Mouse (Mus musculus) neural tube, embryonic 12.5 days (tissue): ENCODE measurements at regions not wholly inside any gene's neighbourhood (a gene's known extent, or its start where the extent isn't known, plus 50 kb on each side); places are given as distances from the start of the nearest gene placed in this dataset.

Source experiments
- ATAC-seq: fragments of 200-750 bp; cut with Nextera tagmentation; 2 replicates; pipeline ENCODE4 v1.8.0; 2017; ENCODE audit warnings: low read depth, mild to moderate bottlenecking, moderate TSS enrichment, moderate library complexity; ENCODE audit not compliant: low FRiP score
- H3K27ac ChIP-seq: fragments of 300-500 bp; sonication (generic); 2 replicates; pipeline ENCODE4 v1.5.1; 2016
- H3K27me3 ChIP-seq: fragments of 300-500 bp; sonication (generic); replicated peaks from 2 replicates; pipeline ENCODE4 v1.6.1; 2016; ENCODE audit warnings: mild to moderate bottlenecking
- H3K36me3 ChIP-seq: fragments of 300-500 bp; sonication (generic); 2 replicates; pipeline ENCODE4 v1.6.1; 2016; ENCODE audit warnings: mild to moderate bottlenecking
- H3K4me1 ChIP-seq: fragments of 300-500 bp; sonication (generic); 2 replicates; pipeline ENCODE4 v1.6.1; 2016
- H3K4me2 ChIP-seq: fragments of 300-500 bp; sonication (generic); replicated peaks from 2 replicates; pipeline ENCODE4 v1.6.1; 2016; ENCODE audit warnings: mild to moderate bottlenecking
- H3K4me3 ChIP-seq: fragments of 300-500 bp; sonication (generic); 2 replicates; pipeline ENCODE4 v1.5.1; 2016
- H3K9ac ChIP-seq: fragments of 300-500 bp; sonication (generic); 2 replicates; pipeline ENCODE4 v1.6.1; 2016; ENCODE audit warnings: mild to moderate bottlenecking
- H3K9me3 ChIP-seq: fragments of 300-500 bp; sonication (generic); 2 replicates; pipeline ENCODE4 v1.6.1; 2016; ENCODE audit warnings: mild to moderate bottlenecking
- WGBS: fragments of 180-500 bp; shearing (Covaris S2); methylation state at CpG from one replicate; pipeline ENCODE4 v1.1.7; 2016; 5-methylcytosine and 5-hydroxymethylcytosine counted together

DNA sequence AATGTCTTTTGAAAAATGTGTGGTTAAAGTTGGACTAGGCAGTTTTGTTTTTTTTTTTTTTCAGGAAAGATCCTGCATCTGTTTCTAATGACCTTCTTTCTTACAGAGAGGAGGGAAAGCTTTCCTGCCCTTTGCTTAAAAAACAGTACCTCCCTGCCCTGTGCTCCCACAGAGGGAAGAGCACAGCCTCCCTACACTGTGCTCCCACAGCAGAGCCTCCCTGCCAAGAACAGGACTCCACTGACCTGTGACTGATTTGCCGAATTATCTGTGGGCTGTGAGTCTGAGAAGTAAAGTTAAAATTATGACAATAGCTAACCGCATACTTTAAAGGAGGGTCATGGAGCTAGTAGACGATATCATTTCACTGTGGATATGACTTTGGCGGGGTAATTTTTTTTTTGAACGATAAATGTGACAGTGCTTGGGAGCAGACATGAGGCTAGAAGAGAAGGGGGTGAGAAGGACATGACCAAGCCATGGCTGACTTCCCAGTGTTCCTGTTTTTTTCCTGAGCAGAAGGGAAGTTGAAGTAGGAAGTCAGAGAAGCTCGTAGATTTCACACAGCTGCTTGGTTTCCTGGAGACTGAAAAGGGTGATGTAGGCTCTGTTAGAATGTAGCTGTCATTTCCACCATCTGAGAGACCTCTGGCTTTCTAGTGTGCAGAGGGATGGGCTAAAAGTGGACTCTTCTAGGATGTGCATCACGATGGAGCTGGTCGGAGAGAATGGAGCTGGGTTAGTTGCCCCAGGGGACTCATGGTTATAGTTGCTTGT, 226.2 kb downstream of the Etaa1 start:
- ATAC-seq: no peak
- WGBS: 69% methylated on average over 8 of the region's 8 CpGs

DNA sequence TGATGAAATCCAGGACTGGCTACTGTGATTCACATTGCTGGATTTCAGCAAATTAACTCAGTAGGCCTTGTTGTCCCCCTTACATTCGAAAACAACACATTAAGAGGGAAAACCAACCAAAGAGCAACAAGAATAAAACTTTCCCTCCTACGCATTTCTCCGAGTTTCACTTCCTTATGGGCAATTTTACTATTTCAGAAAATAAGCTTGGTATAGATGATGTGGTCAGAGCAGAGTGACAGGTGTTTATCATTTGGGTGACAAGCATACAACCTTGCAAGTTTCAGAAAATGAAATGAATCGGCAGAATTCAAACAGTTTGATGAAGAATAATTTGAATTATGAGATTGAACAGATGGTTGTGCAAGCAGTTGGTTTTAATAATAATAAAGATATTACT, 220.6 kb downstream of the Etaa1 start:
- H3K9ac ChIP-seq: no peak overlapping the region
- H3K4me2 ChIP-seq: no peak overlapping the region
- no peaks in the 10 kb centered on the region for H3K36me3 ChIP-seq
- no peak for ATAC-seq
- no peak overlapping the region for H3K4me3 ChIP-seq
- 93% methylated on average over 4 of the region's 4 CpGs for WGBS
- H3K27ac ChIP-seq: no peak overlapping the region
- no peaks in the 10 kb centered on the region for H3K9me3 ChIP-seq
- H3K27me3 ChIP-seq: no peaks in the 10 kb centered on the region
- no peaks in the 10 kb centered on the region for H3K4me1 ChIP-seq

More for the DNA sequence above, 226.2 kb downstream of the Etaa1 start:
- no peaks in the 10 kb centered on the region for H3K9me3 ChIP-seq
- H3K36me3 ChIP-seq: no peaks in the 10 kb centered on the region
- H3K4me1 ChIP-seq: no peaks in the 10 kb centered on the region
- H3K9ac ChIP-seq: no peak overlapping the region
- H3K27ac ChIP-seq: no peak overlapping the region
- H3K4me3 ChIP-seq: no peak overlapping the region
- H3K27me3 ChIP-seq: no peaks in the 10 kb centered on the region
- H3K4me2 ChIP-seq: no peak overlapping the region

DNA sequence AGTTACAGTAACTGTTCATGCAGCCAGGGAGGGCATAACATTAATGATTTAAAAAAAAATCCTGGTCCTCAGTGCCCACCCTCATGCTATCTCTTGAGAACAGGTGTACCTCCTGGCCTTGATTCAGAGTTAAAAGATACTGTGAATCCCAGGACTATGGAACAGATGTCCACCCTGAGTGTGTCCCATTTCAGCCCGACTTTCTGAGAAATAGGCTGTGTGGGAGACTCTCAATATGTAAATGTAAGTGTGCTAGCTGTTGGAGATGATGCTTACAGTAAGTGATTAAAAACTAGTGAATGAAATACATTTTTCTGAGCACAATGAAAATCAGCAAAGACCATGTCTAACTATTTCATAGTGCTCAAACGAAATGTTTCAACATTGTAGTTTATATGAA, 219.2 kb downstream of the Etaa1 start:
- Histone ChIP-seq H3K4me2 (no peak overlapping the region), H3K27me3 (no peaks in the 10 kb centered on the region), H3K9ac (no peak overlapping the region), H3K27ac (no peak overlapping the region), H3K4me1 (no peaks in the 10 kb centered on the region), H3K36me3 (no peaks in the 10 kb centered on the region), H3K4me3 (no peak overlapping the region), H3K9me3 (no peaks in the 10 kb centered on the region)
- 79% methylated on average over 2 of the region's 2 CpGs for WGBS
- no peak for ATAC-seq

DNA sequence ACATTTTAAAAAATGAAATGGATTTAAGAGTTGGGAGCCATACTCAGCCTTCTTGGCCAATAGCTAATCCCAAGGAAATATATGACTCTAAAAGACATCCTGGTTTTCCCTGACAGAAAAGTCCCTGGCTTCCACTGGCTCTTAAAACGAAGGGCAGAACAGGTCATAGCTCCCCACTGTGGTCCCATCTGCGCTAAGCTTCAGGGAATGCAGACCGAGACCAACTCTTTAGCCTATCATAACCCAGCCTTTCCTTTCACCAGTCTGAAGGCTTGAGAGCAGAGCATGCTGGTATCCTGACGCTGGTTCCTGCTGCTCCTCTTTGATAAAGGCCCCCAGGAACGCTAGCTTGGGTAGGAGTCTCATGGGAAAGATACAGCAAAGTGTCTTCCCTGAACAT, 214.8 kb downstream of the Etaa1 start:
- Histone ChIP-seq H3K4me1 (no peaks in the 10 kb centered on the region), H3K9me3 (no peaks in the 10 kb centered on the region), H3K4me2 (no peak overlapping the region), H3K4me3 (no peak overlapping the region), H3K9ac (no peak overlapping the region), H3K27ac (no peak overlapping the region), H3K27me3 (no peaks in the 10 kb centered on the region), H3K36me3 (no peaks in the 10 kb centered on the region)
- 48% methylated on average over 5 of the region's 5 CpGs for WGBS
- ATAC-seq: no peak

DNA sequence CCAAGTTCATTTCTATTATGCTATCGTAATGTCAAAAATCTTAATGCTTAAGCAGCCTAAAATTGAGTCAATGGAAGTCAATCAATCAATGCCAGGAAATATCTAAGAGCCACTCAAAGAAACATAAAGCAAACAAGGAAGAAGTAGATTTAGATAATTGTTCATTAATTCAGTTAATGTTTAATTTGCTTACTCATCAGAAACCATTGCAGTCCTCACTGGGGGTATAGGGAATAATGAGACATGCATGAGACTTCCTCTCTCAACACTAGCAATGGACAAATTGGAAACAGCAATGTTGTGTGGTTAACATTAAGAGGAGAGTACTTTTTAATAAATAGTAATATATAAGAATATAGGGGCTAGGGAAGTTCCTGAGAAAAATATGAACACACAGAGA, 209.9 kb downstream of the Etaa1 start:
- Histone ChIP-seq H3K36me3 (no peaks in the 10 kb centered on the region), H3K4me3 (no peak overlapping the region), H3K9me3 (no peaks in the 10 kb centered on the region), H3K27me3 (no peaks in the 10 kb centered on the region), H3K27ac (no peak overlapping the region), H3K4me1 (no peaks in the 10 kb centered on the region), H3K9ac (no peak overlapping the region), H3K4me2 (no peak overlapping the region)
- no peak for ATAC-seq
- WGBS: 95% methylated on average over 1 of the region's 1 CpGs

DNA sequence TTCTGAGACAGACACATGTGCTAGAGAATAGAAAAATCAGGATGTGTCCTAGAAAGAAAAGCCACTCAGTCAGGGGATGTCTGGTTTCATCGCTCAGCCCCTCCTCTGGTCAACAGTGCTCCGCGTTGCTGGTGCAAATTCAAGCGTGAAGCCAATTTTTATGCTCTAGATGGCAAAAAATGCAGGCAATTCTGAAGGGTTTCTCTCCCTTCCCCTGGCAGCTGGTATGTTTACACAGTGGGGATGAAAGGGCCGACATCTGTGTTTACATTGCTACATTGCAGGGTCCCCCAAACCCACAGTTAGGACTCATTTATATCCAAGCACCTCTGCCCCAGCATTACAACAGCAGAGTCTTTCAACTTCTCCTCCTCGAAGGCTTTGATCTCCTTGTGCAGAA, 203.3 kb downstream of the Etaa1 start:
- ATAC-seq: no peak
- Histone ChIP-seq H3K36me3 (no peaks in the 10 kb centered on the region), H3K27me3 (no peaks in the 10 kb centered on the region), H3K27ac (no peak overlapping the region), H3K9ac (no peak overlapping the region), H3K4me2 (no peak overlapping the region), H3K9me3 (no peaks in the 10 kb centered on the region), H3K4me1 (peaks cover 5% of the 10 kb centered on the region; the same call in 1 of the 2 replicates), H3K4me3 (no peak overlapping the region)
- WGBS: 8% methylated on average over 6 of the region's 6 CpGs

DNA sequence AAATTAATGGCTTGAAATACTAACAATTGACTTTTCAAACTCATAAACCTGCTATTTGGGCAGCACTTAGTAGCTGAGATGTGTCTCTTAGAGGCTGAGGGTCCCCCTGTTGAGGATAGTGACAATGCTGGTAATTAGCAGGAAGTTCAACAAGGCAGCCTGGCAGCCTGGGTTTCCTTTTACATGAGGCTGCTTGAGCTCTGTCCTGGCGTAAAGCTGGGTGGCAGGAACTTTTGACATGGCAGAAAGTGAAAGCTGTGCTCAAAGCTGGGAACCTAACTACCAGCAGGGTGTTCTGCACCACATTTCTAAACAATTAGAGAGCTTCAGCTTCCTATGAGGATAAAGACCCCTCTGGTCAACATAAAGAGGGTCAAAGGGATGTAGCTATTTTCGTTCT, 194.5 kb downstream of the Etaa1 start:
- H3K9ac ChIP-seq: no peak overlapping the region
- 63% methylated on average over 2 of the region's 2 CpGs for WGBS

DNA sequence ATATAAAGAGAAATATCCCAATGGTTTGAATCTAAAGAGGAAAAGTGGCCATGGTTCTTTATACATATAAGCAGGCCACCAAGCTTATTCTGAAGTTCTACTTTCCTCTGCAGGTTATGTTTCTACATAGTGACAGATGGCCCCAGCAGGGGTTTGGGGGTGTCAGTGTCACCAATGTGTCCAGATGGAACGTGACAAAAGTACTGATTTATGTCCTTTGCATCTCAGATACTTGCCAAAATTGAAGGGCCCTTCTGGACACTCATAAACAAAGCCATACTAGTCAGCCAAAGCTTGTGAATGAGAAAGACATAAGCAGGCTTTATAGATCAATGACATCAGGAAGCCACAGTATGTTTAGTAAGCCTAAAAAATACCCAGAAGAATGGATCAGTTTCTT, 190.3 kb downstream of the Etaa1 start:
- no peak for ATAC-seq
- H3K27me3 ChIP-seq: no peaks in the 10 kb centered on the region
- no peak overlapping the region for H3K9ac ChIP-seq
- no peaks in the 10 kb centered on the region for H3K36me3 ChIP-seq
- no peak overlapping the region for H3K4me3 ChIP-seq
- no peak overlapping the region for H3K4me2 ChIP-seq
- no peaks in the 10 kb centered on the region for H3K4me1 ChIP-seq
- H3K9me3 ChIP-seq: no peaks in the 10 kb centered on the region
- H3K27ac ChIP-seq: no peak overlapping the region
- 36% methylated on average over 1 of the region's 1 CpGs for WGBS

More for the DNA sequence above, 194.5 kb downstream of the Etaa1 start:
- H3K36me3 ChIP-seq: no peaks in the 10 kb centered on the region
- no peak overlapping the region for H3K4me2 ChIP-seq
- no peaks in the 10 kb centered on the region for H3K9me3 ChIP-seq
- no peak overlapping the region for H3K4me3 ChIP-seq
- H3K27me3 ChIP-seq: no peaks in the 10 kb centered on the region
- no peaks in the 10 kb centered on the region for H3K4me1 ChIP-seq
- no peak for ATAC-seq
- no peak overlapping the region for H3K27ac ChIP-seq

DNA sequence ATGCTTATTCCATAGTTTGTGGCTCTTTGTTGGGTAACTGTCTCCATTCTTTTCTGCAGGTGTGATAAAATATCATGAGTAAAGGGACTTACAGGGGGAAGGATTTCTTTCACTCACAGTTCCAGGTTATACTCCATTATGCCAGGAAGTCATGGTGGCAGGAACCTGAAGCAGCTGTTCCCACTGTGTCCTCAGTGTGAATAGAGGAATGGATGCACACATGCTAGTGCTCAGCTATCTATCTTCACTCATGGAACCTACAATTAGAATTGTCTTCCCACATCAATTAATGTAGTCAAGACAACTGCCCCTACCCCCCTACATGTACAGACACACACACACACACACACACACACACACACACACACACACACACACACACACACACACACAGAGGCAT, 189.5 kb downstream of the Etaa1 start:
- no peaks in the 10 kb centered on the region for H3K9me3 ChIP-seq
- H3K4me1 ChIP-seq: no peaks in the 10 kb centered on the region
- no peak overlapping the region for H3K4me3 ChIP-seq
- H3K9ac ChIP-seq: no peak overlapping the region
- H3K27ac ChIP-seq: no peak overlapping the region
- no peaks in the 10 kb centered on the region for H3K27me3 ChIP-seq
- H3K4me2 ChIP-seq: no peak overlapping the region
- H3K36me3 ChIP-seq: no peaks in the 10 kb centered on the region
- ATAC-seq: no peak

DNA sequence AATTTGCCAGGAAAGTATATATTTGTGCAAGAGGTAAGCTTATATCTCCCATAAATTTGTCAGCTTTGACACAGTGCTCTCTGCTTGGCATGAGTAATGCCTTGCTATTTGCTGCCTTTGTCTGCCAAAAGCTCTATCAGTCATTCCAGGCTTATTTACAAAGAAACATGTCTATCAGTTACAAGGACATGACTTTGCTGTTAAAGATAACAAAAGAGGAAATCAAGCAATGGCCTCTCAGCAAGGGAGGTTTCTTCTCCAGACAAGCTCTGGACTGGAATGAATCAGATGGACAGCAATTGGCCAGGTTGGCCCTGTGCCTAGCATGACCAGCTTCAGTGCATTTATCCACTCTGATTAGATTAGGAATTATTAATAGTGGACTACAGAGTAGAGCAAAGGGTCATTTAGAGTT, 185.3 kb downstream of the Etaa1 start:
- no peak overlapping the region for H3K27ac ChIP-seq
- H3K4me1 ChIP-seq: no peaks in the 10 kb centered on the region
- H3K36me3 ChIP-seq: no peaks in the 10 kb centered on the region
- H3K4me3 ChIP-seq: no peak overlapping the region
- H3K4me2 ChIP-seq: no peak overlapping the region
- no peaks in the 10 kb centered on the region for H3K27me3 ChIP-seq
- no peak overlapping the region for H3K9ac ChIP-seq
- H3K9me3 ChIP-seq: no peaks in the 10 kb centered on the region
- no peak for ATAC-seq

DNA sequence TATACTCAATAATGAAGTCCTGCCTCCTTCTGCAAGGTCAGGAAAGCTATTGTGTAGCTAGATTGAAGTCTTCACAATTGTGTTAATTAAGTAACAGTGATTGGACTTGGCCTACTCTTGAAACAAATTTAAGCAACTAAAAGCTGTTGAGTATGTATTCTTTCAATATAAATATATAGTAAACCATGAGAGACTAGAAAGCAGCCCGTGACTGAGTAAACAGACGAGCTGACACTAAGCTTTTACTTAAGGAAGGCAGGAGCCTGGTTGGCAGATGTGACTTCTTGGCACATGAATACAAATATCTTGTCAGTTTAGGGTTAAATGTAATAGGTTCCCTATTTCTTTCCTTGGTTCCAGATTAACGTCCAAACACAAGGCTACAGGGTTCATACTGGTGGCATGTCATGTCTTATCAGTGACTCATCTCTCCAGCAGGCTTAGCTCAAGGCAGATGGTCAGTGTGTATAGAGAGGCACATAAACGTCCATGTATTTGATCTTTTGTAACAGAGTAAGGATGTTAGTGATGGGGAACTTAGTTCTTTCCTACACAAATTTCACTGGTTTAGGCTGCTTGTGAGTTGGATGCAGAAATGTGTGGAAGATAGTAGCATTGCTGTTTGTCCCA, 184.7 kb downstream of the Etaa1 start:
- Histone ChIP-seq H3K4me3 (no peak overlapping the region), H3K27me3 (no peaks in the 10 kb centered on the region), H3K36me3 (no peaks in the 10 kb centered on the region), H3K4me2 (no peak overlapping the region), H3K4me1 (no peaks in the 10 kb centered on the region), H3K27ac (no peak overlapping the region), H3K9me3 (no peaks in the 10 kb centered on the region), H3K9ac (no peak overlapping the region)
- no peak for ATAC-seq
- 70% methylated on average over 4 of the region's 4 CpGs for WGBS

DNA sequence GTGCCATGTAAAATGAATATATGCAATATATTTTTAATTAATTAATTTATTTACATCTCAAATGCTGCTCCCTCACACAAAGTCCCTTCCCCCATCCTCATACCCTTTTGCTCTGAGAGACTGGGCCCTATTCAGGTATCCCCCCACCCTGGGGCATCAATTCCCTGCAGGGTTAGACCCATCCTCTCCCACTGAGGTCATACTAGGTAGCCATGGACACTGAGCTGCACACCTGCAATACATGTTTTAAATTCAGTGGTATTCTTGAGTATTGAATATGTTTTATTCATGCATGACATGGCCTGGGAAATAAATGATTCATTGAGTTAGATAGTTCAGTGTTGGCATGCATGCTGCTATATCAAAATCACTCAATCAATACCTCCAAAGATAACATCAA, 156.0 kb downstream of the Etaa1 start:
- H3K4me3 ChIP-seq: no peak overlapping the region

DNA sequence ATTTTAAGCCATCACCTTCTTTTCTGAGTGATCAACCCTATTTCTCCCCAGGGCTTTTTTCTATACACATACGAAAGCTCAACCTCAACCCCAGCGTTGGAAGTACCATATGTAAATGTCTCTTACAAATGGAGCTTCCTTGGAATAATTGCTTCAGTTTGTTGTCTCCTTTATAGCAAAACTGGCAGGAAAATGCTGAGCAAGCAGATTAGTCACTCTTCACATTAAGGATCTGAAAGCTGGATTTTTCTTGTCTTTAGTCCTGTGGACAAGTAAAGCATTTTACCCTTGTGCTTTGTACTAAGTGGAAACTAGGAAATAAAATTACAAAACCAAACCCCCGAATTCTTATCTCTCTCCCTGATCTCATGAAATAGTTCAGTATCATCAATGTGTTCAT, 145.8 kb downstream of the Etaa1 start:
- WGBS: 89% methylated on average over 3 of the region's 3 CpGs
- Histone ChIP-seq H3K27me3 (no peaks in the 10 kb centered on the region), H3K36me3 (no peaks in the 10 kb centered on the region), H3K4me2 (no peak overlapping the region), H3K9me3 (no peaks in the 10 kb centered on the region), H3K9ac (no peak overlapping the region), H3K27ac (no peak overlapping the region), H3K4me1 (no peaks in the 10 kb centered on the region), H3K4me3 (no peak overlapping the region)
- no peak for ATAC-seq

More for the DNA sequence above, 156.0 kb downstream of the Etaa1 start:
- Histone ChIP-seq H3K27ac (no peak overlapping the region), H3K4me2 (no peak overlapping the region), H3K9me3 (no peaks in the 10 kb centered on the region), H3K4me1 (no peaks in the 10 kb centered on the region), H3K36me3 (no peaks in the 10 kb centered on the region), H3K27me3 (no peaks in the 10 kb centered on the region), H3K9ac (no peak overlapping the region)
- no peak for ATAC-seq
